Mouse (Mus musculus) retina, embryonic 14.5 days (tissue): ENCODE results near the gene Duox2.
A peak's percentile ranks its signal among the peaks of the same experiment; 100 is the strongest.

Source experiments
- DNase-seq: peaks from one replicate; pipeline ENCODE4 v3.0.0-alpha.2; 2015; ENCODE audit warnings: low spot score

The Duox2 gene

DNA sequence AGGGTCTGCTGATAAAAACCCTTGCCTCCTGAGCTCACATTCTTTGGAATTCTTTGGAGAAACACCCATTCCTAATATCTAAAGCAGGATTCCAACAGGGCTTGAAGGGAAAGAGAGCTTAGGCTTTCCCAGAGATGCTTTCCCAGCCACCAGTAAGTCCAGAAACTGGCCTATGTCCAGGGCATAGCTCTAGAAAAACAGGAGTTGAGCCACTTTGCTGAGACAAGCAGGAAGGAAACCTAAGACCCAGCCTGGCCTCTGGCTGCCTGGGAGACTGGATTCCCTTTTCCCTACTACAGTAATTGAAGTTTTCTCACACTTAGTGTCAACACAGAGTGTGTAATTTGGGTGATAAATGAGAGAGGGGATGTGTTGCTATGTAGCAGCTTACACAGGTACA is 61.9 kb downstream of the Duox2 start:
- DNase-seq: no peak

DNA sequence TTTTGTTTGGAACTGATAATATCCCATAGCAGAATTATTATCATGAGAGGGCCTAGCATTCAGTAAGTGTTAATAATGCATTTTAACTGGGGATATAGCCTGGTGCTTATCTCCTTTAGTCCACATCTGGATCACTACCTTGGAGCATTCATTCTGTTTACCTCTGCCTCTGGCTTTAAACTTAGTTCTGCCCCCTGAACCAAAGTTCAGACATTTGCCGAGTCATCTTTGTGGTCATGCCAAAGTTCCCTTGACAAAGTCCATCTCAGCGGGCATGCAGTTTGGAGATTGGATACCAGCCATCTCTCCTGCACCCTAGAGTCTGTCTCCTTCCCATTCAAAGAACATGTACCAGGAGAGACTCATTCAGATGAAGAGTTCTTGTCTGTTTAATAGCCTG is 62.8 kb downstream of the Duox2 start:
- no peak for DNase-seq

DNA sequence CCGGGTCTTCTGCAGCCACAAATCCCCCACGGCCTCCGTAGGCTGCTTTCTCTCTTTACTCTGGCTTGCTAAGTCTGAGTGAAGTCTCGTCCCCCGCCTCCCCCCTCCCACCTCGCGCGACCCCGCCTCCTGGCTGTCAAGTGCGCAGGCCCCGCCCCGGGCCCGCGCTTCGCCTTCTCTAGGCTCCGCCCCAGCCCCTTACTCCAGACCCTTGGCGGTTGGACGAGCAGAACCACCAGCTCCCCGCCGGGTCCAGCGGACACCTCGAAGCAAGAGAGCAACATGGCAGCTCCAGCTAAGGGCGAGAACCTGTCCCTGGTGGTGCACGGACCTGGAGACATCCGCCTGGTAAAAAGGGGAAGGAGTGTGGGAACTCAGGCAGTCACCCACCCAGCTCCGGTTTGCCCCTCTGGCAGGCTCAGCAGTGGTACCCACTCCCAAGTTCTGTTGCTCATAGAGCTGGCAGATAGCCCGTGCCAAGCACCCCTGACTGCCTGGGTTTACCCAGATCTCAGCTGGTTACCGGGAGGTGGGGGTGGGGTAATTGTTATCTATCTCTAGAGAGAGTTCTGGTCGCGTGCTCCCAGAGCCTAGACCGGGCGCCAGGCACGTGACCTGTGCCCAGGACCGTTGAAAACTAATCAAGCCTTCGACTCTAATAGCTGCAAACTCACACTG is 63.5 kb downstream of the Duox2 start, which contains the start of gene Sord:
Gene Sord (plus strand): TSS at position 139 of the 678 bp plus-strand sequence.
- DNase-seq: peak; percentile 91

DNA sequence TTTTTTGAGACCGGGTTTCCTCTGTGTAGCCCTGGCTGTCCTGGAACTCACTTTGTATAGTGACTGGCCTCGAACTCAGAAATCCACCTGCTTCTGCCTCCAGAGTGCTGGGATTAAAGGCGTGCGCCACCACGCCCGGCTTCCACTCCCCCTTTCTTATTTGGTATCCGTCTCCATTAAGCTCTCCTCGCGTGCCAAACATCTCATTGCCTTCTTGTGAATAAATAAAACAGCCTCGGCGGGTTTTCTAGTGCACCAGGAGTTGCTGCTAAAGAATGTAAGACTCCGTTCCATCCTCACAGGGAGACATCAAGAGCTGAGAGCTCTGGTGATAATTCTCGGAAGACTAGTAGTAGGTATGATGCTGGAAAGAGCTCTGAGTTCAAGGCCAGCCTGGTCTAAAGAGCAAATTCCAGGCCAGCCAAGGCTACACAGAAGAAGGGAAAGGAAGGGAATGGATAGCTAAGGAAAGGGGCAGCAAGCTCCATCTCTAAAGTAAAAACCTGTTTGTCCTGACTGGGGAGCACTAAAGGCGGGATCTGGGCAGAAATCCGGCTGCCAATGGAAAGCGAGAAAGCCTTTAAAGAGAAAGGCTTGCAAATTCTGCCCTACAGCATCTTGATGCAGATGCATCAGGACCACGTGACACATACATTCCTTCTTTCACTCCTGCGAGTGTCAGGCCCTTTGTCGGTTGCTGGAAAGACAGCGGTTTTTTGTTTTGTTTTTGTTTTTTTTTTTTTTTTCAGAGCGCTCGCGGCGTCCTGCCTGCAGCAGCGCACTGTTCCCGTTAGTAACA is 64.3 kb downstream of the Duox2 start:
- DNase-seq: peak; percentile 56

DNA sequence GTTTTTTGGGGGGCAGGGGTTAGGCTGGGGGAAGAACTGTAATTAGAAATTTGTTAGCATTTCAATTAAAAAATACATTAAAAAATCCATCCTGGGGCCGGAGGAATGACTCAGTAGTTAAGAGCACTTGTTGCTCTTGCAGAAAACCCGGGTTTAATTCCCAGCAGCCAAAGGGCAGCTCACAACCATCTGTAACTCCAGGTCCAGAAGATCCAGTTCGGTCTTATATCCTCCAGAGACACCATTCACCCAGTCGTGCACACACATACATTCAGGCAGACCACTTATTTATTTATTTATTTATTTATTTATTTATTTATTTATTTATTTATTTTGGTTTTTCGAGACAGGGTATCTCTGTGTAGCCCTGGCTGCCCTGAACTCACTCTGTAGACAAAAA is 64.9 kb downstream of the Duox2 start:
- DNase-seq: peak; percentile 6

DNA sequence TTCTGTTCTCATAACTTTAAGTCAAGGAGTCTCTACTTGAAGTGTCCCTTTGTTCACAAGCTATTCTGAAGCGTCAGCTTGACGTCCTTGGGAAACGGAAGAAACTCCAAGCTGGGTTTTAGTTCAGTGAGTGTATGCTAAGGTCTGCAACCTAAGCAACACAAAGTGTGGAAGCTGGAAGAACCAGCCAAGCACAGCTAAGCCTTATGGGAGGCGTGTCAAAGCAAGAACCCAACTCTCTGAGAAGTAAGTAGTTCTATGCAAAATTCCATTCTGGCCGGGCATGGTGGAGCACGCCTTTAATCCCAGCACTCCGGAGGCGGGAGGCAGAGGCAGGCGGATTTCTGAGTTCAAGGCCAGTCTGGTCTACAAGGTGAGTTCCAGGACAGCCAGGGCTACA is 66.6 kb downstream of the Duox2 start:
- no peak for DNase-seq

DNA sequence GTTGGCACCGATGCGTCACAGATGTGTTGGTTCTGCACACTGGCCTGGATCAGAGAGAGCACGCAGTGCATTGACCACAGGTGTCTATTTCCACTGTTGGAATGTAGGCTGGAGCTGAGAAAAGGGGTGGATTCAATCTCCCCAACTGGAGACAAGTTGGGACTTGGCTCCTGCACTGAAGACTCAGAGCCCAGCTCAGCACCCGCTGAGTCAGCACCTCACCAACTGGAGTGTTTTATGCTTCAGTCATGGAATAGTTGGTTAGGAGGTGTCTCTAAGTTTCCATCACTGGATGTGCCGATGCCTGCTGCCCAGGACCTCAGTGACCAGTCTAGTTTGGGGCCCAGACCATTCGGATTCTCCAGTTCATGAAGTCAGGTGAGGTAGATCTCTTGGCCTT is 67.9 kb downstream of the Duox2 start:
- no peak for DNase-seq
